Mouse (Mus musculus): ENCODE results near the gene Gpr37l1. TPM values are rescaled to one million over a fixed set of nuclear protein-coding genes. Genes with fewer than 3 reads are reported as not detected.

Gpr37l1 gene
- polyA plus RNA-seq, 1 experiment from 2014 or later: not detected

DNA sequence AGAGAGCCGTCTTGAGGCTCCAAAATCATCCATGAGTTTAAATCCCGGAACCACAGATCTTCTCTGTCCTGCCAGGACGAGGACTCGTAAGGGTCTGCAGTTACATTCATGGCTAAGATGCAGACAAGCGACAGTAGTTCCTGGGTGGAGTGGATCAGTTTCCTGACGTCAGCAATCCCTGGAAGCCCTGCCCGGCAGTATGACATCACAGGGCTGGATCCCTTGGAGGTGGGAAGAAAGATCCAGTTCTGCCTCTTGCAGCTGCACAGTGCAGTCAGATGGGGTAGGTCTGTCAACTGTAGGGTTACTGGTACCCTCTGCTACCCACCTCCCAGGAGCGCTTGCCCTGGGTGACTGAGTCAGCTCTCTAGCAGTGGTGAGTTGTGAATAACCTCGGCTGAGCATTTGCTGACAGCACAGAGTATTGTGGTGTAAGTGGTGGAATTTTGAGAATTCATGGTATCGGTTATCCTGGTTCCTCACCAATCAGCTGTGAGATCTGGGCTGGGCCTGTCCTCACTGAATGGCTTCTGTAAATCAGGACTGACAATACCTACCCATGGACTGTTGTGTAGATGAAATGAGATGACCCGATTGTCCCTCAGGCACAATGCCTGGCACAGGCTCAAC is 16.6 kb upstream of the Gpr37l1 start:
- no peak overlapping the region for H3K27ac ChIP-seq (ENCODE audit: low read length)
- WGBS (ENCODE audit: insufficient replicate concordance): 60% methylated on average over 11 of the region's 11 CpGs
- no peak overlapping the region for H3K4me2 ChIP-seq (ENCODE audit: low read depth, low read length)
- H3K27me3 ChIP-seq (ENCODE audit: control insufficient read depth, insufficient read depth, low read depth, low read length): peaks cover 3% of the 10 kb centered on the region; the same call in 1 of the 2 replicates
- no peak overlapping the region for H3K4me3 ChIP-seq (ENCODE audit: low read depth, low read length)
- H3K36me3 ChIP-seq (ENCODE audit: control insufficient read depth, insufficient read depth): no peaks in the 10 kb centered on the region
- H3K4me1 ChIP-seq (ENCODE audit: control insufficient read depth, low read depth, low read length): no peaks in the 10 kb centered on the region
- no peak for ATAC-seq (ENCODE audit: low read depth)
- no peak overlapping the region for H3K9ac ChIP-seq (ENCODE audit: low read depth, low read length)
- no peaks in the 10 kb centered on the region for H3K9me3 ChIP-seq (replicated peaks; ENCODE audit: control insufficient read depth, low read length)

DNA sequence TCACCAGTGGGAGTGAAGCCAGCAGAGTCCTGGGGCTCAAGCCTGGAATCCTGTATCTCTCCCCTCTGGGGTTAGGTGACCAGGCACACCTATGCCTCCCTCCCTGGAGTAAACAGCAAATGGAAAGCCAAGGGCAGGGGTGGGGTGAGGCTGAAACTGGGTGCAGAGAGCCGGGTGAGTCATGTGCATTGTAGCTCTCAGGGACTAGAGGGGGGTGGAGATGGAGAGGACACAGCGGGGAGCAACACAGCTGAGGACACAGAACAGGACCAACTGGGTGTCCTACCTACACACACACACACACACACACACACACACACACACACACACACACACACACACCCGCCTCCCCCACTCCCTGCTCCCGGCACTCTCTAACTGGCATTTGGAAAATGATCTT is 16.0 kb upstream of the Gpr37l1 start:
- no peak for ATAC-seq (ENCODE audit: low read depth)
- peaks cover 3% of the 10 kb centered on the region; the same call in 1 of the 2 replicates for H3K27me3 ChIP-seq (ENCODE audit: control insufficient read depth, insufficient read depth, low read depth, low read length)
- no peaks in the 10 kb centered on the region for H3K4me1 ChIP-seq (ENCODE audit: control insufficient read depth, low read depth, low read length)
- H3K9ac ChIP-seq (ENCODE audit: low read depth, low read length): no peak overlapping the region
- H3K4me2 ChIP-seq (ENCODE audit: low read depth, low read length): no peak overlapping the region
- no peak overlapping the region for H3K27ac ChIP-seq (ENCODE audit: low read length)
- H3K36me3 ChIP-seq (ENCODE audit: control insufficient read depth, insufficient read depth): no peaks in the 10 kb centered on the region
- 70% methylated on average over 3 of the region's 4 CpGs for WGBS (ENCODE audit: insufficient replicate concordance)
- no peak overlapping the region for H3K4me3 ChIP-seq (ENCODE audit: low read depth, low read length)
- H3K9me3 ChIP-seq (replicated peaks; ENCODE audit: control insufficient read depth, low read length): no peaks in the 10 kb centered on the region

DNA sequence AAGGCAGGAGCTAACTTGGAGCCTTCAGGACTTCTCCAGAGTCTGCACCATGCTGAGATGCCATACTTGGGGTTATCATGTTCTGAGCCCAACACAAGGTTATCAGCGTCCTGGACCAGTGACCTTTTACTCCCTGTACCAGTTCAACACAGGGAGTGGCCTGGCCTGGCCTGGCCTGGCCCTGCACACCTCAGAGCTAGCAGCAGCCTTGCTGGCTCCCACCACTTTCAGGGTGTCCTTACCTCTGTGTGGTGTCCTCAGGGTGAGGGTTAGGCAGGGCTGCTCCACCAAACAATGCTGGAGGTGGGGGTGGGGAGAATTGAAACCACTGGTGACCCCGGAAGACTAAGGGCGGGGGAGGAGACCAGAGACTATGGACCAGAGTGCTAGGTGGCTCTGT is 15.5 kb upstream of the Gpr37l1 start:
- 45% methylated on average over 3 of the region's 3 CpGs for WGBS (ENCODE audit: insufficient replicate concordance)
- H3K4me3 ChIP-seq (ENCODE audit: low read depth, low read length): no peak overlapping the region
- no peak overlapping the region for H3K27ac ChIP-seq (ENCODE audit: low read length)
- no peaks in the 10 kb centered on the region for H3K9me3 ChIP-seq (replicated peaks; ENCODE audit: control insufficient read depth, low read length)
- H3K4me2 ChIP-seq (ENCODE audit: low read depth, low read length): no peak overlapping the region
- no peak overlapping the region for H3K9ac ChIP-seq (ENCODE audit: low read depth, low read length)
- no peaks in the 10 kb centered on the region for H3K4me1 ChIP-seq (ENCODE audit: control insufficient read depth, low read depth, low read length)
- H3K27me3 ChIP-seq (ENCODE audit: control insufficient read depth, insufficient read depth, low read depth, low read length): peaks cover 3% of the 10 kb centered on the region; the same call in 1 of the 2 replicates
- ATAC-seq (ENCODE audit: low read depth): no peak
- no peaks in the 10 kb centered on the region for H3K36me3 ChIP-seq (ENCODE audit: control insufficient read depth, insufficient read depth)

GRCm38 (mm10) chr1:135181880-135182623 is 14.6 kb upstream of the Gpr37l1 start:
- 69% methylated on average over 8 of the region's 8 CpGs for WGBS (ENCODE audit: insufficient replicate concordance)
- Histone ChIP-seq H3K4me3 (ENCODE audit: low read depth, low read length) (no peak overlapping the region), H3K36me3 (ENCODE audit: control insufficient read depth, insufficient read depth) (no peaks in the 10 kb centered on the region), H3K27ac (ENCODE audit: low read length) (no peak overlapping the region), H3K9me3 (replicated peaks; ENCODE audit: control insufficient read depth, low read length) (no peaks in the 10 kb centered on the region), H3K4me1 (ENCODE audit: control insufficient read depth, low read depth, low read length) (no peaks in the 10 kb centered on the region), H3K27me3 (ENCODE audit: control insufficient read depth, insufficient read depth, low read depth, low read length) (peaks cover 3% of the 10 kb centered on the region; the same call in 1 of the 2 replicates), H3K9ac (ENCODE audit: low read depth, low read length) (no peak overlapping the region), H3K4me2 (ENCODE audit: low read depth, low read length) (no peak overlapping the region)
- no peak for ATAC-seq (ENCODE audit: low read depth)

DNA sequence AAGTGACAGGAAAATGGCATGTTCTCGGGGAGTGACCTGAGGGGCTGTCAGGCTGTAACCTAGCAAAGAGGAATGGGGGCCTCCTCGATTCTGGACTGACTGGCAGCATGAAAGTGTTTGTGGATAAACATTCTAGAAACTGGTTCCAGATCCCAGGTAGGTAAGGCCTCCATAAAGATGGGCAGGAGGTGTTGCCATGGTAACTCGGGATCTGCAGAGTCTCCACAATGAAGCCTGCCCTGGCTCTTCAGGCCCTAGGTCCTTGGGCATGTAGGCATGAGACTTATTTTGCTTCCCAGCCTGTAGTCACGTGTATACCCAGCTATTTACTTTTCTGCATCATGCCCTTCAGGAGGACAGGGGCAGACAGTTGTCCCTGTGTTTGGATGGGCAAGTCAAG is 13.8 kb upstream of the Gpr37l1 start:
- no peak overlapping the region for H3K27ac ChIP-seq (ENCODE audit: low read length)
- H3K4me3 ChIP-seq (ENCODE audit: low read depth, low read length): no peak overlapping the region
- WGBS (ENCODE audit: insufficient replicate concordance): 50% methylated on average over 4 of the region's 4 CpGs
- H3K9me3 ChIP-seq (replicated peaks; ENCODE audit: control insufficient read depth, low read length): no peaks in the 10 kb centered on the region
- no peaks in the 10 kb centered on the region for H3K36me3 ChIP-seq (ENCODE audit: control insufficient read depth, insufficient read depth)
- H3K9ac ChIP-seq (ENCODE audit: low read depth, low read length): no peak overlapping the region
- no peak overlapping the region for H3K4me2 ChIP-seq (ENCODE audit: low read depth, low read length)
- no peaks in the 10 kb centered on the region for H3K4me1 ChIP-seq (ENCODE audit: control insufficient read depth, low read depth, low read length)
- peaks cover 3% of the 10 kb centered on the region; the same call in 1 of the 2 replicates for H3K27me3 ChIP-seq (ENCODE audit: control insufficient read depth, insufficient read depth, low read depth, low read length)
- no peak for ATAC-seq (ENCODE audit: low read depth)

DNA sequence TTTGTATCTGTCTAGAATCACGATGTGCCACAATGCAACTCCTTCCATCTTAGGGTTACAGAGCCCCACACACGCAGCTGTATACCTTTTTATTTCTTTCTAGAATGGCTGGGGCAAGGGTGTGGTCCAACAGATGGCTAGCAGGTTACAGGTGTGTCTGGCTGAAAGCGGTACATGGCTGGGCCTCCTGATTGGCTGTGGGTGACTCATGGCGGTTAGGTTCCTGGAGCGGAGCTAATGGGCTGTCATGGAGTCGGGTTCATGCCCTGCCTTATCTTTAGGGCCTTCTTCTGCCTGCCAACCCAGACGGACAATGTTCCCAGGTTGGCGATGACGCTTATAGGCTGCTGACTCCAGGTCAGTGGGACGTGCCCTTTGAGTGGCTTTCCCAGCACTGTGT is 13.3 kb upstream of the Gpr37l1 start:
- no peaks in the 10 kb centered on the region for H3K9me3 ChIP-seq (replicated peaks; ENCODE audit: control insufficient read depth, low read length)
- no peaks in the 10 kb centered on the region for H3K4me1 ChIP-seq (ENCODE audit: control insufficient read depth, low read depth, low read length)
- 67% methylated on average over 10 of the region's 10 CpGs for WGBS (ENCODE audit: insufficient replicate concordance)
- peaks cover 3% of the 10 kb centered on the region; the same call in 1 of the 2 replicates for H3K27me3 ChIP-seq (ENCODE audit: control insufficient read depth, insufficient read depth, low read depth, low read length)
- H3K4me2 ChIP-seq (ENCODE audit: low read depth, low read length): no peak overlapping the region
- no peak overlapping the region for H3K4me3 ChIP-seq (ENCODE audit: low read depth, low read length)
- no peak overlapping the region for H3K27ac ChIP-seq (ENCODE audit: low read length)
- H3K36me3 ChIP-seq (ENCODE audit: control insufficient read depth, insufficient read depth): no peaks in the 10 kb centered on the region
- no peak overlapping the region for H3K9ac ChIP-seq (ENCODE audit: low read depth, low read length)
- ATAC-seq (ENCODE audit: low read depth): no peak

GRCm38 (mm10) chr1:135178863-135179262 is 11.4 kb upstream of the Gpr37l1 start:
- Histone ChIP-seq H3K36me3 (ENCODE audit: control insufficient read depth, insufficient read depth) (no peaks in the 10 kb centered on the region), H3K27ac (ENCODE audit: low read length) (no peak overlapping the region), H3K4me1 (ENCODE audit: control insufficient read depth, low read depth, low read length) (no peaks in the 10 kb centered on the region), H3K27me3 (ENCODE audit: control insufficient read depth, insufficient read depth, low read depth, low read length) (no peaks in the 10 kb centered on the region), H3K9me3 (replicated peaks; ENCODE audit: control insufficient read depth, low read length) (no peaks in the 10 kb centered on the region), H3K4me3 (ENCODE audit: low read depth, low read length) (no peak overlapping the region), H3K9ac (ENCODE audit: low read depth, low read length) (no peak overlapping the region), H3K4me2 (ENCODE audit: low read depth, low read length) (no peak overlapping the region)
- 62% methylated on average over 7 of the region's 7 CpGs for WGBS (ENCODE audit: insufficient replicate concordance)
- no peak for ATAC-seq (ENCODE audit: low read depth)

DNA sequence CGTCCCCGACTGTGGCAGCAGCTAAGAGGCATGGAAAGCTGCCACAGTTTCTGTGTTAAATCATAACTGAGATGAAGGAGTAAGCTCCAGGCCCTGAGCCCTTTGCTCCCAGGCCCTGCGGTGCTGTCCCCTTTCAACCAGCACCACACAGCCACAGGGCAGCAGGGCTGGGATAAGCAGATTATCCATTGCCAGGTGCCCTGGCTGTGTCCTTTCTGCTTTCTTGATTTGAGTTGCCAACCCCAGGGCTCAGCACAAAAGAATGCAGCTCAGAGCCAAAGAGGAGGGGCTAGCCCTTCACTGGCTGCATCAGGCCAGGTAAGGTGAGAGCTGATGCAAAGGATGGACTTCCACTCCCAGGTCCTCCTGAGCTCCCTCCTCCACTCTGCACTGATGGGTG is 10.2 kb upstream of the Gpr37l1 start:
- no peak overlapping the region for H3K4me2 ChIP-seq (ENCODE audit: low read depth, low read length)
- no peaks in the 10 kb centered on the region for H3K9me3 ChIP-seq (replicated peaks; ENCODE audit: control insufficient read depth, low read length)
- no peaks in the 10 kb centered on the region for H3K4me1 ChIP-seq (ENCODE audit: control insufficient read depth, low read depth, low read length)
- no peak overlapping the region for H3K9ac ChIP-seq (ENCODE audit: low read depth, low read length)
- WGBS (ENCODE audit: insufficient replicate concordance): 80% methylated on average over 3 of the region's 3 CpGs
- H3K36me3 ChIP-seq (ENCODE audit: control insufficient read depth, insufficient read depth): no peaks in the 10 kb centered on the region
- no peaks in the 10 kb centered on the region for H3K27me3 ChIP-seq (ENCODE audit: control insufficient read depth, insufficient read depth, low read depth, low read length)
- H3K4me3 ChIP-seq (ENCODE audit: low read depth, low read length): no peak overlapping the region
- ATAC-seq (ENCODE audit: low read depth): no peak
- H3K27ac ChIP-seq (ENCODE audit: low read length): no peak overlapping the region

DNA sequence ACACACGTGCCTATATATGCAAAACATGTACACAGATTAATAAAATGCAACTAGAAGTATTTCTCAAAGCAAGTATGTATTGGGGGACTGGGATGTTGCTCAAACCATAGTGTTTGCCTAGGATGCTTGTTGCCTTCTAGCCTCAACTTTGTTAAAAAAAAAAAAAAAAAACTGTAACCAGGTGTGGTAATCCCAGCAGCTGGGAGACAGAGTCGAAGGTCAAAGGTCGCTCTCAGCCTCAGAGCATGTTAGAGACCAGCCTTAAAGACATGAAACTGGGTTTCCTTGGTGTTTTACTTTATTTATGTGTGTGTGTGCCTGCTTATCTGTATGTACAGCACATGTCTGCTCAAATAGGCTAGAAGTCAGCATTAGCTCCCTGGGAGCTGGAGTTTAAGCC is 7.7 kb upstream of the Gpr37l1 start:
- Histone ChIP-seq H3K9ac (ENCODE audit: low read depth, low read length) (no peak overlapping the region), H3K27me3 (ENCODE audit: control insufficient read depth, insufficient read depth, low read depth, low read length) (no peaks in the 10 kb centered on the region), H3K9me3 (replicated peaks; ENCODE audit: control insufficient read depth, low read length) (no peaks in the 10 kb centered on the region), H3K27ac (ENCODE audit: low read length) (no peak overlapping the region), H3K4me2 (ENCODE audit: low read depth, low read length) (no peak overlapping the region), H3K4me1 (ENCODE audit: control insufficient read depth, low read depth, low read length) (no peaks in the 10 kb centered on the region), H3K4me3 (ENCODE audit: low read depth, low read length) (no peak overlapping the region), H3K36me3 (ENCODE audit: control insufficient read depth, insufficient read depth) (no peaks in the 10 kb centered on the region)
- 47% methylated on average over 3 of the region's 3 CpGs for WGBS (ENCODE audit: insufficient replicate concordance)
- no peak for ATAC-seq (ENCODE audit: low read depth)

All from liver, embryonic 16.5 days (tissue).